Mouse (Mus musculus): ENCODE measurements at regions not wholly inside any gene's neighbourhood (a gene's known extent, or its start where the extent isn't known, plus 50 kb on each side); places are given as distances from the start of the nearest gene placed in this dataset.

DNA sequence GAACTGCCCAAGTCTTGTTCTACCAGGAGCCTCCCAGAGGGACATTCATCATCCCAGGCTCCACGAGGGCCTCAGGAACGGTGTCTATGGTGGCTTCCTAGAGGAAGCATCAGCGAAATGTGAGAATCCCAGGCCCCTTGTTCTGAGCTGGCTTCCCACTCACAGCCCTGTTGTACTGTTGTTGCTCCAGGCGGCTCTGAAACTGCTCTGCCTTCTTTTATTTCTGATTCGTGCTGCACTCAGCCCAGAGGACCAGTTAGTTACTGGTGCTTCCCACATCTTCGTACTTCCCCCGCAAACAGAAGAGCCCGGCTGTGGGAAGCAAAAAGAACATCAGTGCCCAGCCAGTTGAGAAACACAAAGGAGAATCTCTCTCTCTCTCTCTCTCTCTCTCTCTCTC, 202.3 kb downstream of the Diras2 start:
- TF ChIP-seq POLR2A (IDR thresholded peaks at IDR 0.05; ENCODE audit: borderline replicate concordance, insufficient read depth, low read length): no peak
- TF ChIP-seq CTCF (IDR thresholded peaks at IDR 0.05; ENCODE audit: borderline replicate concordance, insufficient read depth, low read depth, low read length): no peak
